Mouse (Mus musculus) hindbrain, embryonic 14.5 days (tissue): ENCODE measurements around the gene Shq1. TPM values are rescaled to one million over a fixed set of nuclear protein-coding genes. Genes with fewer than 3 reads are reported as not detected.

Source experiments
- ATAC-seq: fragments of 200-750 bp; cut with Nextera tagmentation; 2 replicates; pipeline ENCODE4 v1.8.0; 2017; ENCODE audit warnings: moderate number of reproducible peaks, mild to moderate bottlenecking, moderate TSS enrichment, moderate library complexity; ENCODE audit not compliant: low FRiP score
- DNase-seq: peaks from one replicate; pipeline ENCODE4 v3.0.0-alpha.2; 2015; ENCODE audit warnings: low spot score
- H3K27ac ChIP-seq: fragments of 300-500 bp; sonication (generic); 2 replicates; pipeline ENCODE4 v1.5.1; 2014; ENCODE audit warnings: mild to moderate bottlenecking, moderate library complexity
- H3K27me3 ChIP-seq: fragments of 300-500 bp; sonication (generic); 2 replicates; pipeline ENCODE4 v1.6.1; 2014; ENCODE audit warnings: mild to moderate bottlenecking, low read length, mixed read lengths; ENCODE audit not compliant: control insufficient read depth, insufficient read depth
- H3K36me3 ChIP-seq: fragments of 300-500 bp; sonication (generic); replicated peaks from 2 replicates; pipeline ENCODE4 v1.6.1; 2014; ENCODE audit not compliant: control insufficient read depth, insufficient read depth
- H3K4me1 ChIP-seq: fragments of 300-500 bp; sonication (generic); replicated peaks from 2 replicates; pipeline ENCODE4 v1.6.1; 2014; ENCODE audit warnings: antibody characterized with exemption, low read length, mixed read lengths; ENCODE audit not compliant: control insufficient read depth, insufficient read depth
- H3K4me2 ChIP-seq: fragments of 300-500 bp; sonication (generic); replicated peaks from 2 replicates; pipeline ENCODE4 v1.6.1; 2014; ENCODE audit warnings: mild to moderate bottlenecking, moderate library complexity
- H3K4me3 ChIP-seq: fragments of 300-500 bp; sonication (generic); replicated peaks from 2 replicates; pipeline ENCODE4 v1.5.1; 2014; ENCODE audit warnings: mild to moderate bottlenecking, low read length
- H3K9ac ChIP-seq: fragments of 300-500 bp; sonication (generic); 2 replicates; pipeline ENCODE4 v1.6.1; 2014
- H3K9me3 ChIP-seq: fragments of 300-500 bp; sonication (generic); 2 replicates; pipeline ENCODE4 v1.6.1; 2016; ENCODE audit warnings: low read length; ENCODE audit not compliant: control insufficient read depth
- WGBS: fragments of 180-500 bp; shearing (Covaris S2); extraction: QIAGEN DNeasy Blood & Tissue Kit; methylation state at CpG from one replicate; pipeline ENCODE4 v1.1.7; 2014; 5-methylcytosine and 5-hydroxymethylcytosine counted together
- polyA plus RNA-seq: library from polyadenylated mRNA; unstranded; fragments of >200 nt; fragmentation: Nextera tagmentation; extraction: Ambion mirVana; gene quantifications from 2 replicates; pipeline ENCODE4 v1.2.1, GENCODE M21; 2014

Gene Shq1
- polyA plus RNA-seq, 1 experiment from 2014 or later: 7.6 TPM

GRCm38 (mm10) chr6:100652535-100652934, 18.4 kb downstream of the Shq1 start:
- Histone ChIP-seq H3K27ac (no peak overlapping the region), H3K9ac (no peak overlapping the region), H3K4me1 (no peaks in the 10 kb centered on the region), H3K4me2 (no peak overlapping the region), H3K4me3 (no peak overlapping the region), H3K9me3 (no peaks in the 10 kb centered on the region), H3K27me3 (no peaks in the 10 kb centered on the region), H3K36me3 (no peaks in the 10 kb centered on the region)
- ATAC-seq (no peak), DNase-seq (no peak)
- 53% methylated on average over 3 of the region's 3 CpGs for WGBS

GRCm38 (mm10) chr6:100647196-100647595, 23.8 kb downstream of the Shq1 start:
- DNase-seq (no peak), ATAC-seq (no peak)
- H3K4me3 ChIP-seq: no peak overlapping the region
- 87% methylated on average over 5 of the region's 5 CpGs for WGBS
- no peak overlapping the region for H3K27ac ChIP-seq
- H3K4me1 ChIP-seq: no peaks in the 10 kb centered on the region
- no peaks in the 10 kb centered on the region for H3K9me3 ChIP-seq
- H3K36me3 ChIP-seq: no peaks in the 10 kb centered on the region
- no peak overlapping the region for H3K9ac ChIP-seq
- no peak overlapping the region for H3K4me2 ChIP-seq
- H3K27me3 ChIP-seq: no peaks in the 10 kb centered on the region

GRCm38 (mm10) chr6:100645469-100646201, 25.3 kb downstream of the Shq1 start:
- Histone ChIP-seq H3K27ac (no peak overlapping the region), H3K4me2 (no peak overlapping the region), H3K4me3 (no peak overlapping the region), H3K9me3 (no peaks in the 10 kb centered on the region), H3K27me3 (no peaks in the 10 kb centered on the region), H3K36me3 (no peaks in the 10 kb centered on the region), H3K9ac (no peak overlapping the region), H3K4me1 (no peaks in the 10 kb centered on the region)
- WGBS: 58% methylated on average over 11 of the region's 11 CpGs
- DNase-seq (peak; percentile 83), ATAC-seq (peak; percentile 81)

- no peaks in the 10 kb centered on the region for H3K4me1 ChIP-seq
- H3K4me3 ChIP-seq: no peak overlapping the region
- no peaks in the 10 kb centered on the region for H3K9me3 ChIP-seq
- H3K4me2 ChIP-seq: no peak overlapping the region
- ATAC-seq (no peak), DNase-seq (no peak)
- H3K36me3 ChIP-seq: no peaks in the 10 kb centered on the region
- WGBS: 79% methylated on average over 15 of the region's 15 CpGs
- no peak overlapping the region for H3K27ac ChIP-seq
- H3K27me3 ChIP-seq: no peaks in the 10 kb centered on the region
- no peak overlapping the region for H3K9ac ChIP-seq
Measured at GRCm38 (mm10) chr6:100644631-100645030, 26.3 kb downstream of the Shq1 start.

GRCm38 (mm10) chr6:100642786-100643185, 28.2 kb downstream of the Shq1 start:
- ATAC-seq (no peak), DNase-seq (no peak)
- H3K4me1 ChIP-seq: no peaks in the 10 kb centered on the region
- WGBS: 77% methylated on average over 2 of the region's 2 CpGs
- H3K9ac ChIP-seq: no peak overlapping the region
- no peak overlapping the region for H3K4me2 ChIP-seq
- no peaks in the 10 kb centered on the region for H3K36me3 ChIP-seq
- H3K27me3 ChIP-seq: no peaks in the 10 kb centered on the region
- no peaks in the 10 kb centered on the region for H3K9me3 ChIP-seq
- no peak overlapping the region for H3K27ac ChIP-seq
- H3K4me3 ChIP-seq: no peak overlapping the region

GRCm38 (mm10) chr6:100640591-100640990, 30.4 kb downstream of the Shq1 start:
- Histone ChIP-seq H3K4me2 (no peak overlapping the region), H3K4me1 (no peaks in the 10 kb centered on the region), H3K4me3 (no peak overlapping the region), H3K27me3 (no peaks in the 10 kb centered on the region), H3K36me3 (no peaks in the 10 kb centered on the region), H3K9me3 (no peaks in the 10 kb centered on the region), H3K9ac (no peak overlapping the region), H3K27ac (no peak overlapping the region)
- ATAC-seq (no peak), DNase-seq (no peak)
- WGBS: 100% methylated on average over 1 of the region's 1 CpGs

GRCm38 (mm10) chr6:100629086-100629485, 41.9 kb downstream of the Shq1 start:
- H3K27me3 ChIP-seq: no peaks in the 10 kb centered on the region
- no peak for ATAC-seq
- H3K4me2 ChIP-seq: no peak overlapping the region
- no peak overlapping the region for H3K27ac ChIP-seq
- no peak overlapping the region for H3K9ac ChIP-seq
- WGBS: 86% methylated on average over 6 of the region's 6 CpGs
- H3K36me3 ChIP-seq: no peaks in the 10 kb centered on the region
- no peak for DNase-seq
- H3K4me1 ChIP-seq: no peaks in the 10 kb centered on the region
- no peak overlapping the region for H3K4me3 ChIP-seq
- H3K9me3 ChIP-seq: no peaks in the 10 kb centered on the region

- Histone ChIP-seq H3K4me1 (no peaks in the 10 kb centered on the region), H3K9ac (no peak overlapping the region), H3K27ac (no peak overlapping the region), H3K4me3 (no peak overlapping the region), H3K27me3 (no peaks in the 10 kb centered on the region), H3K4me2 (no peak overlapping the region), H3K9me3 (no peaks in the 10 kb centered on the region), H3K36me3 (no peaks in the 10 kb centered on the region)
- ATAC-seq (no peak), DNase-seq (no peak)
- 55% methylated on average over 3 of the region's 3 CpGs for WGBS
Measured at GRCm38 (mm10) chr6:100628223-100628622, 42.7 kb downstream of the Shq1 start.

DNA sequence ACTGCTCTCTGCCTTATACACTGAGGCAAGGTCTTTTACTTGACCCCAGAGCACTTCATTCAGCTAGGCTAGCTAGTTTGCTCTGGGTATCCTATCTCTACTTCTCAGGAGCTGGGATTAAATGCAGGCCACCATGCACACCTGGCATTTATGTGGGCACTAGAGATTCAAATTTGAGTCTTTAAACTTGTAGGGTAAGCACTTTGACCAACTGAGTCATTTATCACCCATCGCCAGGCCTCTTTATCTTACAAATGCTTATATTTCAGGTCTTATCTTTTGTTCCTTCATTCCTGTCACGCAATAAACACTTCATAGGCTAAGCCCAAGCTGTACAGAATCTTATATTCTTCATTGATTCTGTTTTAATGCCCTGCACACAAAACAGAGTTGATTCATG, 47.0 kb downstream of the Shq1 start:
- no peak overlapping the region for H3K27ac ChIP-seq
- no peaks in the 10 kb centered on the region for H3K9me3 ChIP-seq
- H3K4me3 ChIP-seq: no peak overlapping the region
- 99% methylated on average over 2 of the region's 2 CpGs for WGBS
- ATAC-seq: no peak
- no peak overlapping the region for H3K9ac ChIP-seq
- no peaks in the 10 kb centered on the region for H3K4me1 ChIP-seq
- no peaks in the 10 kb centered on the region for H3K36me3 ChIP-seq
- H3K4me2 ChIP-seq: no peak overlapping the region
- no peak for DNase-seq
- no peaks in the 10 kb centered on the region for H3K27me3 ChIP-seq
